Mouse (Mus musculus): Measurements from ENCODE around the gene Ctc1. TPM values are rescaled to one million over a fixed set of nuclear protein-coding genes. Genes with fewer than 3 reads are reported as not detected.
A peak's percentile ranks its signal among the peaks of the same experiment; 100 is the strongest.
"Not testable (repeated sequence)": the region's sequence is repeated elsewhere in the genome, so short reads cannot be mapped to it uniquely, and the experiment has no call there.

The Ctc1 gene
- polyA plus RNA-seq, 1 experiment = 27.5 TPM

DNA sequence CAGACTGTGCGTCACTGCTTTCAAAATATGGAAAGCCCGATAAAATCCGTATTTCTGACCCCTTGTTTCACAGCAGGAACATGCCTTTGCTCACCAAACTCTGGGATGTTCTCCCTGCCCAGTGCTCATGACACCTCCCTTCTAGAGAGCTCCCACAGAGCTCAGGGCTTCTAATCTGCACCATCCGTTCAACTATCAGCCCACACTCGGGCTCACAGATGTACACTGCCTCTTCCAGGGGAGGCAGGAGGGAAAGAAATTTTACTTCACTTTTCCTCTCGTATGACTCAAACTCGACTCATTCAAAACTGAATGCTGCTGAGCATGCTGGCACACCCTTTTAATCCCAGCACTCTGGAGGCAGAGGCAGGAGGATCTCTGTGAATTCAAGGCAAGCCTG, 10.5 kb upstream of the Ctc1 start:
- DNase-seq (ENCODE audit: low read depth, low spot score) = no peak
- 78% methylated on average over 7 of the region's 7 CpGs for WGBS

DNA sequence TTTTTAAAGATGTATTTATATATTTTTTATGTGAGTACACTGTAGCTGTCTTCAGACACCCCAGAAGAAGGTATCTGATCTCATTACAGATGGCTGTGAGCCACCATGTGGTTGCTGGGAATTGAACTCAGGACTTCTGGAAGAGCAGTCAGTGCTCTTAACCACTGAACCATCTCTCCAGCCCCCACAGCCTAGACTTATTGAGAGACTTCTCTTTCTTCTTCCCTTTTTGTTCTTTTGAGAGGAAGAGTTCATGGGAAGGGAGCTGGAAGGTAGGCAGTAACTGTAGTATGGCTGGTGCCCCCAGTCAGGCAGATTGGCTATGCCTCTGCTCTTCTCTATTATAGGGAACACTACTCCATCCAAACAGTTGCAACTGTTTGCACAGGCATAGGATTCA, 9.1 kb upstream of the Ctc1 start:
- not testable (repeated sequence) for DNase-seq (ENCODE audit: low read depth, low spot score)

GRCm38 (mm10) chr11:69008182-69009121, 7.3 kb upstream of the Ctc1 start, which contains the start of gene Pfas:
Gene Pfas (minus strand): TSS chr11:69008460.
- WGBS = 8% methylated on average over 38 of the region's 38 CpGs
- peak; percentile 61 for DNase-seq (ENCODE audit: low read depth, low spot score)

DNA sequence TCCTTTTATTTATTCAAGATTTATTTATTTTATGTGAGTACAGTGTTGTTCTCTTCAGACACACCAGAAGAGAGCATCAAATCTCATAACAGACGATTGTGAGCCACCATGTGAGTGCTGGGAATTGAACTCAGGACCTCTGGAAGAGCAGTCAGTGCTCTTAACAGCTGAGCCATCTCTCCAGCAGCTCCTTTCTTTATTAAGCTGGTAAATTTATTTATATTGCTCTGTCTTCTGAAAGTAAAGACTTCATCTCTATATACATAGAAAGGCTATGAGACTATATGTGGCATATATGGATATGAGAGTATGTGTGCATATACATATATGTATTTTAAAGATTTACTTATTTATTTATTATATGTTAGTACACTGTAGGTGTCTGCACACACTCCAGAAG, 6.2 kb upstream of the Ctc1 start:
- DNase-seq (ENCODE audit: low read depth, low spot score) = no peak
- WGBS = 88% methylated on average over 1 of the region's 1 CpGs

DNA sequence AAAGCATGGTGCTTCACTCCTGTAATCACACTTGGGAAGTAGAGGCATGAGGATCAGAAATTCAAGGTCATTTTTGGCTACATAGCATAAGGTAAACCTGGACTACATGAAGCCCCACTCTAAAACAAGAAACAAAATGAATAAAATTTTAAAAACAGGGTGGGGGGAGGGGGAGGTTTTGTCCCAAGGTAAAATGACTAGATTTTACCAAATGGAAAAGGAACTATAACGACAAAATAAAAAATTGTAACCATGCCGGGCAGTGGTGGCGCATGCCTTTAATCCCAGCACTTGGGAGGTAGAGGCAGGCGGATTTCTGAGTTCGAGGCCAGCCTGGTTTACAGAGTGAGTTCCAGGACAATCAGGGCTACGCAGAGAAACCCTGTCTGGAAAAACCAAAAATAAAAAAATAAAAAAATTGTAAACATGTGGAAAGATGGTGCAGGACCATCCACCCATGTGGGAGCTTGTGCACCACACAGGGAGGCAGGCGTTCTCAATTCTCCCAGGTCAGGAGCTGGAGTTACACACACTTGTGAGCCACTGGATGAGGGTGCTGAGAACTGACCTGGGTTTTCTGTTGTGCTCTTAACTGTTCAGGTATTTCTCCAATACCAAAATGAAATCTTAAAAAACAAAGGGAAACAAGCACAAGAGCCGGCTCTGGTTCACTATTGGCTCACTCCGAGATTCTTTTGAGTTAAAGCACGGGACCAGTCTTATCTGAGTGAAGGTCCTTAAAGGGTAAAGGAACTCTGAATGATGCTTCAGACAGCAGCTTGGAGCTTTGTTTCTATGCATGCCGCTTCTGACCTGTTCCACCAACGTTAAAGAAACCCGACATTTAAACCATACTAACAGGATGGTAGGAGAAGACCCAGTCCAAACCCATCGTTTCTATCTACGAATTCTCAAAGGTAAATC, 5.0 kb upstream of the Ctc1 start:
- 89% methylated on average over 15 of the region's 15 CpGs for WGBS
- DNase-seq (ENCODE audit: low read depth, low spot score) = no peak

DNA sequence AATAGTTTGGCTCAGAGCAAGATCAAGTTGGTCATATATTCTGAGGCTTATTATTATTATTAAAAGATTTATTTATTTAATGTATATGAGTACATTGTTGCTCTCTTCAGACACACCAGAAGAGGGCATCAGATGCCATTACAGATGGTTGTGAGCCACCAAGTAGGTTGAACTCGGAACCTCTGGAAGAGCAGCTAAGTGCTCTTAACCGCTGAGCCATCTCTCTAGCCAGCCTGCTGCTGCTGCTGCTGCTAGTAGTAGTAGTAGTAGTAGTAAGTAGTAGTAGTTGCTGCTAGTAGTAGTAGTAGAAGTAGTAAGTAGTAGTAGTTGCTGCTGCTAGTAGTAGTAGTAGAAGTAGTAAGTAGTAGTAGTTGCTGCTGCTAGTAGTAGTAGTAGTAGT, 4.3 kb upstream of the Ctc1 start:
- not testable (repeated sequence) for DNase-seq (ENCODE audit: low read depth, low spot score)
- 49% methylated on average over 2 of the region's 2 CpGs for WGBS

DNA sequence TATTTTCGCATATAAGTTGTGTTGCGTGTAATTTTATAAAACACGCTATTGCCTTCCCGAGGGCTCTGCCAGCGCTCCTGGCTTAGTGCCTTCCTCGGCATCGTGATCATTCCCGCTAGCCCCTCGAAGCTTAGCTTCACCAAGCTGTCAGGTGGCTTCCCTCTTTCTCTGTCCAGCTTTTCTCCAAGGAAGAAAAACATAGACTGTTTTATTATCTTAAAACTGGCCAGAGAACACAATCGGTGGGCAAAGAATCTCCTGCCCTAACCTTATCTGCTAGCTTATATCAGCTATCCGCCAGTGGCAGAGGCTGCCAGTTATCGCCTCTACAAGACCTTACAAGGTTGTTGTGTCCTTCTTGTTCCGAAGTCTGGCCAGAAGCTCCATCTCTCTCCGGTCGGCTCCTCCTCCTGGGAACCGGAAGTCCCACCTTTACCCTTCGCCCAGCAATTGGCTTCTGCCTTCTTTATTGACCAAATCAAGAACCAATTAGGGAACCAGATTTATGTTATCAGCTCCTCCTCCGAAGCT, 3.6 kb upstream of the Ctc1 start:
- DNase-seq (ENCODE audit: low read depth, low spot score) = peak; percentile 86
- 1% methylated on average over 18 of the region's 18 CpGs for WGBS

GRCm38 (mm10) chr11:69016755-69017154, 1.0 kb downstream of the Ctc1 start:
- WGBS = 34% methylated on average over 3 of the region's 3 CpGs

DNA sequence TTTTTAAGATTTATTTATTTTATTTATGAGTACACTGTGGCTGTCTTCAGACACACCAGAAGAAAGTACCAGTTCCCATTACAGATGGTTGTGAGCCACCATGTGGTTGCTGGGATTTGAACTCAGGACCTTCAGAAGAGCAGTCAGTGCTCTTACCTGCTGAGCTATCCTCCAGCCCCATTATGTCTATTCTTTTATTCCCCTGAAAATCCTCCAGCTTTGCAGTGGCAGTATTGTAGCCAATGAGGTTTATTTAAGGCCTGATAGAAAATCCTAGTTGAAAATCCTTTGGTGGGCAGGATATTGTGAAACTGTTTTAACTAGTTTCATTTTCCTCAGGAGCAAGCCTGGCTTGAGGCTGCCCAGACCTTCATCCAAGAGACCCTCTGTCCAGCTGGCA, 5.0 kb downstream of the Ctc1 start:
- DNase-seq (ENCODE audit: low read depth, low spot score) = no peak

More at GRCm38 (mm10) chr11:69016755-69017154, 1.0 kb downstream of the Ctc1 start:
- no peak for DNase-seq (ENCODE audit: low read depth, low spot score)

GRCm38 (mm10) chr11:69026562-69026961, 10.9 kb downstream of the Ctc1 start:
- 95% methylated on average over 3 of the region's 3 CpGs for WGBS

GRCm38 (mm10) chr11:69028805-69029204, 13.1 kb downstream of the Ctc1 start:
- 75% methylated on average over 2 of the region's 2 CpGs for WGBS
- DNase-seq (ENCODE audit: low read depth, low spot score) = no peak

More at GRCm38 (mm10) chr11:69026562-69026961, 10.9 kb downstream of the Ctc1 start:
- DNase-seq (ENCODE audit: low read depth, low spot score) = no peak

GRCm38 (mm10) chr11:69033552-69033951, 17.8 kb downstream of the Ctc1 start:
- DNase-seq (ENCODE audit: low read depth, low spot score) = no peak
- WGBS = 72% methylated on average over 9 of the region's 9 CpGs

- DNase-seq (ENCODE audit: low read depth, low spot score) = no peak
- 91% methylated on average over 3 of the region's 3 CpGs for WGBS
Measured at GRCm38 (mm10) chr11:69034585-69034984, 18.9 kb downstream of the Ctc1 start.

DNA sequence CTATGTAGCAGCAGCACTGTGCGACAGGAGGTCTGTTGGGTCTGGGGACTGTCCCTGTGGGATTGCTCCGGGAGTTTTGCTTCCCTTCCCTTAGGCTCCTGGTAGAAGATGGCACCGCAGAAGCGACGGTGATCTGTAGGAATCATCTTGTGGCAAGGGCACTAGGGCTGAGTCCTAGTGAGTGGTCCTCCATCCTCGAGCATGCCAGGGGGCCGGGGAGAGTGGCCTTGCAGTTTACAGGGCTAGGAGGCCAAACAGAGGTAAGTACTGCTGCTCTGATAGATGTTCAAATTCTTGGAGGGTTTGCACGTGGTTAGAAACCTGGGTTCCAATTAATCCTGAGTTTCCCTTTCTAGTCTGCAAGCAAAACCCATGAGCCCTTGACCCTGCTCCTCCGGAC, 19.7 kb downstream of the Ctc1 start:
- no peak for DNase-seq (ENCODE audit: low read depth, low spot score)
- WGBS = 86% methylated on average over 9 of the region's 9 CpGs

DNA sequence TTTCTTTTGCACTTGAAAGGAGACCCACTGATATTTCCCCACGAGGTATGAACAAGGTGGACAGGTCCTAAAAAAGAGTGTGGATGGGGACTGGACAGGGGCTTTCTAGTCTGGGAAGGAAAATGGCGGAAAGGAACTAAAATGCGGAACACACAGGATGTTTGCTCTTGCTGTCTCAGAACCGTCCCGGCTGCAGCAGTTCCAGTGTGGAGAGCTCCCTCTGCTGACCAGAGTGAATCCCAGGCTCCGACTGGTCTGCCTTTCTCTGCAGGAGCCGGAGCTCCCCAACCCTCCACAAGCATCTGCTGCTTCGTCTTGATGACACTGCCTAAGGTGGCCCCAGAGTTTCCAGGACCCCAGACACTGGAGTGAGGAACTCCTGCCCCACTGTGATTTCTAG, 20.1 kb downstream of the Ctc1 start:
- WGBS = 6% methylated on average over 8 of the region's 8 CpGs
- peak; percentile 79 for DNase-seq (ENCODE audit: low read depth, low spot score)

DNA sequence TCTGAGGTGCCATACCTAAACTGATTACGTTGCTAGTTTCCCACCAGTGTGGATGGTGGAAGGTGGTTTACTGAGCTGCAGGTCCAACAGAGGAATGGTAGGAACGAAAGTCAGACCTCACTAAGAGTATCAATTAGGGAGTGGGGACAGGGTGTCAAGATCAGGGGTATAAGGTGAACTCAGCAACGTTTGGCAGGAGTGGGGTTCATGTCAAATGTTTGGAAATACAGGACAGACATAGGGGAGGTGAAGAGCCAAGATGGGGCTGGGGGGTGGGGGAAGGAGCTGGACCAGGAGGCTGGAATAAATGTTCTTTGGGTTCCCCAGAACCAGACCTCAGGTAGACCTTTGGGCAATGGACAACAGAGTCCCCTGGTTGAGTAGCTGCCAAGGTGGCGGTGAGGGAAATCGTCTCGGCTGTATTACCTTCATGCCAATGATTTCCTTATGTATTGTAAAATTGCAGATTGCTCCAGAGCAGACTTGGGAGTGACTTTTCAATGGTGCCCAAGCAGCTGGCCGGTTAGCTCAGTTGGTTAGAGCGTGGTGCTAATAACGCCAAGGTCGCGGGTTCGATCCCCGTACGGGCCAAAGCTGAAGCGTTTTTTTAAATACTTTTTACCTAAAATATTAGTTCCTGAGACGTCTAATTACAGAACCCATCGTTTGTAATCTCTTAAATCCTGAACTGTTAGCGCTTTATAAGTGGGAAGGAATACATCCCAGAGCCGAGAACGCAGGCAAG, 20.9 kb downstream of the Ctc1 start:
- no peak for DNase-seq (ENCODE audit: low read depth, low spot score)
- WGBS = 8% methylated on average over 20 of the region's 20 CpGs

- 2% methylated on average over 34 of the region's 34 CpGs for WGBS
- DNase-seq (ENCODE audit: low read depth, low spot score) = no peak
Measured at GRCm38 (mm10) chr11:69037231-69038061, 21.7 kb downstream of the Ctc1 start.

DNA sequence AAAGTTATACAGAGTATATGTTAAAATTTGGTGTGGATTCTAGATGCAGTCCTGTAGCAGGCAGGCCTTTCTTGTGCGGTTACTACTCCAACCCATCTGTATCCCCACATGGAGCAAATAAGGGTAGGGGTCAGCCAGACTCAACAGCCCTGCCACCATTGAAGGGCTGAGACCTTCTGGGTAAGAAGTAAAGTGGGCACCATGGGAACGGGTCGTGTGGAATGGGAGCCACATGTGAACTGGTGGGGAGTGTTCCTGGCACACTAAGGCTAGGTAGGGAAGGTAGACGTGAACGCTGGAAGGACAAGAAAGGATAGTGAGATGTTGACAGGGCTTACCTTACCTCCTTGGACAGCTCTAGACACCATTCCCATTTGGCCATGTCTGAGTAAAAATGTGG, 22.5 kb downstream of the Ctc1 start:
- WGBS = 79% methylated on average over 5 of the region's 5 CpGs
- no peak for DNase-seq (ENCODE audit: low read depth, low spot score)
